Mouse (Mus musculus): ENCODE data around the gene Racgap1. TPM values are rescaled to one million over a fixed set of nuclear protein-coding genes. Genes with fewer than 3 reads are reported as not detected.

Gene Racgap1
- polyA plus RNA-seq, 1 experiment from 2014 or later = 108 TPM

DNA sequence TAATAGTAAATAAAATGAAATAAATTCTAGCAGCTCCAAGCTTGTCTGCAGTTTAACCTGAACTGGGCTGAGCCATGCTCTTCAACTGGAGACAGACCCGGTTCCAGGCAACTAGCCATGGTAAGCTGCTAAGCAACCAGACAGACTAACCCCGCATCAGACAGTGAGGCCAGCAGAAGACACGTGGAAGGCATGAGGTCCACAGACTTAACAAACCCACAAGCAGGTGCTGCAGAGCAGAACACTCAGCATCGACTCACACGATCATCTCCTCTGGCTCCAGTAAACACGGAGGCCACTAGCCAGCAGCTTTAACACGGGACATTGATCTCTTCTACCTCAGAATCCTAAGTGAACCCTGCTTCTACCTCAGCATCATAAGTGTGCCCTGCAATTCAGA lies 6.7 kb downstream of the Racgap1 start:
- Histone ChIP-seq H3K9me3 (ENCODE audit: control insufficient read depth, low read length) (no peaks in the 10 kb centered on the region), H3K27me3 (ENCODE audit: control insufficient read depth, insufficient read depth, low read length) (no peaks in the 10 kb centered on the region), H3K36me3 (ENCODE audit: control insufficient read depth, insufficient read depth, low read length) (peaks cover 3% of the 10 kb centered on the region; the same call in 1 of the 2 replicates), H3K9ac (ENCODE audit: low read length) (no peak overlapping the region), H3K4me3 (ENCODE audit: low read depth, low read length) (no peak overlapping the region), H3K4me2 (ENCODE audit: low read depth, severe bottlenecking) (no peak overlapping the region), H3K4me1 (ENCODE audit: control insufficient read depth, insufficient read depth, low read length) (peaks cover 21% of the 10 kb centered on the region), H3K27ac (replicated peaks; ENCODE audit: low read depth, low read length) (no peak overlapping the region)
- ATAC-seq (ENCODE audit: insufficient number of reproducible peaks, low FRiP score, low TSS enrichment, low read depth) = no peak
- DNase-seq (ENCODE audit: low spot score) = no peak
- 84% methylated on average over 7 of the region's 7 CpGs for WGBS

DNA sequence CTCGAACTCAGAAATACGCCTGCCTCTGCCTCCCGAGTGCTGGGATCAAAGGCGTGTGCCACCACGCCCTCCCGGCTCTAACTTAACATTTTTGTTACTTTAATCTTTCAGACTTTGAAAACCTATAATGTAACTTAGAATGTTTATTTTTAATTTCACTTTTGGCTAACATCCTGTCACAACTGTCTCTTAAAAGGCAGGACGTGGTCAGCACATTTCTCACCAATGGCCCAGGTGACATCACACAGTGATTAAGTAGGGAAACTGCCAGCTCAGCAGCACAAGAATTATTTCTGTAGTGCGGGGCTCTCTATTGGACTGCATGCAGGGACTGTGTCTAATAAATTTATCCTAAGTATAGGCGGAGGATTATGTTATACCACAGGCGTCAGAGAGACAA lies 7.6 kb downstream of the Racgap1 start:
- H3K9ac ChIP-seq (ENCODE audit: low read length) = no peak overlapping the region
- DNase-seq (ENCODE audit: low spot score) = no peak
- H3K9me3 ChIP-seq (ENCODE audit: control insufficient read depth, low read length) = no peaks in the 10 kb centered on the region
- no peak overlapping the region for H3K4me3 ChIP-seq (ENCODE audit: low read depth, low read length)
- peaks cover 12% of the 10 kb centered on the region for H3K4me1 ChIP-seq (ENCODE audit: control insufficient read depth, insufficient read depth, low read length)
- H3K27ac ChIP-seq (replicated peaks; ENCODE audit: low read depth, low read length) = no peak overlapping the region
- no peaks in the 10 kb centered on the region for H3K27me3 ChIP-seq (ENCODE audit: control insufficient read depth, insufficient read depth, low read length)
- 86% methylated on average over 10 of the region's 10 CpGs for WGBS
- no peak overlapping the region for H3K4me2 ChIP-seq (ENCODE audit: low read depth, severe bottlenecking)
- no peak for ATAC-seq (ENCODE audit: insufficient number of reproducible peaks, low FRiP score, low TSS enrichment, low read depth)
- H3K36me3 ChIP-seq (ENCODE audit: control insufficient read depth, insufficient read depth, low read length) = peaks cover 6% of the 10 kb centered on the region; the same call in 1 of the 2 replicates

DNA sequence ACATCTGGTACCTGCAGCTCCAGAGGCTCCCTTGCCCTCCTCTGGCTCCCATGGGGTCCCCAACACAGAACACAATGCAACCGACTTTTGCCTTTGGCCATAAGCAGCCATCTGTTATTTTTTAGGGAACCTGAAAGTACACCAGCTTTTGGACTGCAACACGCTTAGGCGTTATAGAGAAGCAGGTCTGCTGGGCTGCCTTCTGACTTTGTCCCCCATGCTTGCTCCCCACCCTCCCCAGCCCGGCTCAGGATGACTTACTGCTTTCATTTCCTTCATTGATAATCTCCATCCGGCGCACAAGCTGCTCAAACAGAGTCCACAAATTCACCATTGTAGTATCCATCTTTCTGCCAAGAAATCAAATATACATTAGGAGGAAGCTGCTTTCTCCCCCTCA lies 8.8 kb downstream of the Racgap1 start:
- DNase-seq (ENCODE audit: low spot score) (no peak), ATAC-seq (ENCODE audit: insufficient number of reproducible peaks, low FRiP score, low TSS enrichment, low read depth) (no peak)
- no peak overlapping the region for H3K4me2 ChIP-seq (ENCODE audit: low read depth, severe bottlenecking)
- H3K9ac ChIP-seq (ENCODE audit: low read length) = no peak overlapping the region
- H3K36me3 ChIP-seq (ENCODE audit: control insufficient read depth, insufficient read depth, low read length) = peaks cover 10% of the 10 kb centered on the region; the same call in 1 of the 2 replicates
- H3K4me1 ChIP-seq (ENCODE audit: control insufficient read depth, insufficient read depth, low read length) = peaks cover 2% of the 10 kb centered on the region; the same call in 1 of the 2 replicates
- WGBS = 77% methylated on average over 6 of the region's 6 CpGs
- no peak overlapping the region for H3K4me3 ChIP-seq (ENCODE audit: low read depth, low read length)
- no peak overlapping the region for H3K27ac ChIP-seq (replicated peaks; ENCODE audit: low read depth, low read length)
- H3K27me3 ChIP-seq (ENCODE audit: control insufficient read depth, insufficient read depth, low read length) = no peaks in the 10 kb centered on the region
- no peaks in the 10 kb centered on the region for H3K9me3 ChIP-seq (ENCODE audit: control insufficient read depth, low read length)

DNA sequence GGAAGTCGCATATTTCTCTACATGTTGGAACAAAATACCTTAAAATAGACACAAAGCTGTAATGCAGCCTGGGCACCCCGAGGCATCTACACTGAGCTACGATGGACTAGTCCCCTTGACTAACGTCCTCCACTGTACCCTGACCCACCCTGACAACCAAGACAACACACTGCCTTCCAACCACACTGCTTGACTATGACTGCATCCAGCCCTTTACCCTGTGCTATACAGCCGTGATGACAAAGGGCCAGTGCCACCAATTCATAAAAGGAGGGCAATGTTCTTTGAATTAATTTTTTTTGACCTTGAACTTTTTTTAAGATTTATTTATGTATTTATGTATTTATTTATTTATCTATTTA lies 13.4 kb downstream of the Racgap1 start:
- Histone ChIP-seq H3K4me1 (ENCODE audit: control insufficient read depth, insufficient read depth, low read length) (no peaks in the 10 kb centered on the region), H3K4me3 (ENCODE audit: low read depth, low read length) (no peak overlapping the region), H3K27ac (replicated peaks; ENCODE audit: low read depth, low read length) (no peak overlapping the region), H3K4me2 (ENCODE audit: low read depth, severe bottlenecking) (no peak overlapping the region), H3K27me3 (ENCODE audit: control insufficient read depth, insufficient read depth, low read length) (no peaks in the 10 kb centered on the region), H3K9me3 (ENCODE audit: control insufficient read depth, low read length) (no peaks in the 10 kb centered on the region), H3K9ac (ENCODE audit: low read length) (no peak overlapping the region), H3K36me3 (ENCODE audit: control insufficient read depth, insufficient read depth, low read length) (peaks cover 18% of the 10 kb centered on the region)
- ATAC-seq (ENCODE audit: insufficient number of reproducible peaks, low FRiP score, low TSS enrichment, low read depth) = no peak
- no peak for DNase-seq (ENCODE audit: low spot score)
- 93% methylated on average over 5 of the region's 5 CpGs for WGBS

DNA sequence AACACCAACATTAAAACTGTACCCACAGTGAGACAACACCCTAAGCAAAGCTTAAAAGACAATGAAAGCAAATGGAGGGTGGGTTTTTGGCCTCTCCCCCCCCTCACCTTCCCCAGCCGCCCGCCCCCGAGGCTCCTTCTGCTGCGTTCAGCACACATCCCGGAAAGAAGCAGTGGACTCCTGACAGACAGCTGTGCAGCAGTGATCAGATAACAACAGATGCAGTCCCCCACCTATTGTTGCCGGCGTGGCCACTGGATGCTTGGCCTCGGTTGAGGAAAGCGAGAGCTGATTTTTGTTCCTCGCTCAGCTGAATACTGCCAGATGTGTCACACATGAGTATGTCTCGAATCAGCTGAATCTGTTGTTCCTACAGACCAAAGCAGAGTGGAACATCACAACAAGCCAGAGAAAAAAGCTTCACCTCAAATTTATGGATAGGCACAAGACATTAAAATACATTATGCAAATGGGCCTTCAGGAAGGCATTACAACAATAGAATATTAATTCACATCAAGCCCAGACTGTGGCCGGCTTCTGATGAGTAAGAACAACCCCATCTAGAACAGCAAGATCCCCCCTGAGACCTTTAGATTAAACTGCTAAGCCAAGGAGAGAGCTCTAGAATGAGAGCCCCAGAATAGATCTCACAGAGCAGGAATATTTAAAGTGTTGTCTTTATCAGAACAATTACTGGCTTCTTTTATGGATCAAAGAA lies 13.9 kb downstream of the Racgap1 start:
- Histone ChIP-seq H3K27me3 (ENCODE audit: control insufficient read depth, insufficient read depth, low read length) (no peaks in the 10 kb centered on the region), H3K27ac (replicated peaks; ENCODE audit: low read depth, low read length) (no peak overlapping the region), H3K4me2 (ENCODE audit: low read depth, severe bottlenecking) (no peak overlapping the region), H3K36me3 (ENCODE audit: control insufficient read depth, insufficient read depth, low read length) (peaks cover 22% of the 10 kb centered on the region), H3K9me3 (ENCODE audit: control insufficient read depth, low read length) (no peaks in the 10 kb centered on the region), H3K4me3 (ENCODE audit: low read depth, low read length) (no peak overlapping the region), H3K9ac (ENCODE audit: low read length) (no peak overlapping the region), H3K4me1 (ENCODE audit: control insufficient read depth, insufficient read depth, low read length) (no peaks in the 10 kb centered on the region)
- WGBS = 93% methylated on average over 12 of the region's 12 CpGs
- DNase-seq (ENCODE audit: low spot score) (no peak), ATAC-seq (ENCODE audit: insufficient number of reproducible peaks, low FRiP score, low TSS enrichment, low read depth) (no peak)

DNA sequence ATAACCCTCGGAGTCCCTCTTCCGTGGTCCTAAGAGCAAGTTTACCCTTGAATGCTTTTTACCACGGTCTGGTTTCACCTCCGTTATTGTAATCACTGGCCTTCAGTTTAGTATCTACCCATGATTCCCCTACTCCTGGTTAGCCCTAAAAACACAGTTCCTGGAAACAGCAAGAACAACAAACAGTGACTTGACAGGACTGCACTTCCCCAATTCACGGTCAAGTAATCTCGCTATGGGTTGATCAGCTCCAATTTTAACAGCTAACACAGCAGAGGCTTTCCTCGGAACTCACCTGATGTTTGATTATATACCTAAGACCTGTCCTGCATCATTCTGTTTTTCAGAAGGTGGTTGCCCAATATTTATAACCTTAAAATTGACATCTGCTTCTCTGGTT lies 16.8 kb downstream of the Racgap1 start:
- H3K9me3 ChIP-seq (ENCODE audit: control insufficient read depth, low read length) = no peaks in the 10 kb centered on the region
- peaks cover 42% of the 10 kb centered on the region for H3K36me3 ChIP-seq (ENCODE audit: control insufficient read depth, insufficient read depth, low read length)
- no peak for ATAC-seq (ENCODE audit: insufficient number of reproducible peaks, low FRiP score, low TSS enrichment, low read depth)
- no peak overlapping the region for H3K4me3 ChIP-seq (ENCODE audit: low read depth, low read length)
- no peaks in the 10 kb centered on the region for H3K27me3 ChIP-seq (ENCODE audit: control insufficient read depth, insufficient read depth, low read length)
- H3K4me1 ChIP-seq (ENCODE audit: control insufficient read depth, insufficient read depth, low read length) = no peaks in the 10 kb centered on the region
- no peak overlapping the region for H3K27ac ChIP-seq (replicated peaks; ENCODE audit: low read depth, low read length)
- H3K4me2 ChIP-seq (ENCODE audit: low read depth, severe bottlenecking) = no peak overlapping the region
- no peak overlapping the region for H3K9ac ChIP-seq (ENCODE audit: low read length)
- WGBS = 90% methylated on average over 7 of the region's 7 CpGs
- no peak for DNase-seq (ENCODE audit: low spot score)

DNA sequence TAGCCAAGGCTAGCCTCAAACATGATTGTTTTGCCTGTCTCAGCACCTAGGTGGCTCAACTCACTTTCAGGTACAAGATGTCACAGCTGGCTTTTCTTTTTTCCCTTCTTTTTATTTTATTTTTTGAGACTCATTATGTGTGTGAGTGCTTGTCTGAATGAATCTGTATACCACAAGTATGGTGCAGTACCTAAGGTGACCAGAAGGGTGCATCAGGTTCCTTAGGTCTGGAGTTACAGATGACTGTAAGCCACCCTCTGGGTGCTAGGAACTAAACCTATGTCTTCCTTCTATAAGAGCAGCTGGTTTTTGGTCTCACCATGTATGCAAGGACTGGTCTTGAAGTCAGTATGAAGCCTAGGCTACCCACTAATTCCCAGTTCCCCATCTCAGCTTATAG lies 19.8 kb downstream of the Racgap1 start:
- DNase-seq (ENCODE audit: low spot score) (no peak), ATAC-seq (ENCODE audit: insufficient number of reproducible peaks, low FRiP score, low TSS enrichment, low read depth) (no peak)
- Histone ChIP-seq H3K4me2 (ENCODE audit: low read depth, severe bottlenecking) (no peak overlapping the region), H3K4me3 (ENCODE audit: low read depth, low read length) (no peak overlapping the region), H3K27ac (replicated peaks; ENCODE audit: low read depth, low read length) (no peak overlapping the region), H3K9me3 (ENCODE audit: control insufficient read depth, low read length) (no peaks in the 10 kb centered on the region), H3K36me3 (ENCODE audit: control insufficient read depth, insufficient read depth, low read length) (peaks cover 46% of the 10 kb centered on the region), H3K4me1 (ENCODE audit: control insufficient read depth, insufficient read depth, low read length) (no peaks in the 10 kb centered on the region), H3K9ac (ENCODE audit: low read length) (no peak overlapping the region), H3K27me3 (ENCODE audit: control insufficient read depth, insufficient read depth, low read length) (no peaks in the 10 kb centered on the region)

DNA sequence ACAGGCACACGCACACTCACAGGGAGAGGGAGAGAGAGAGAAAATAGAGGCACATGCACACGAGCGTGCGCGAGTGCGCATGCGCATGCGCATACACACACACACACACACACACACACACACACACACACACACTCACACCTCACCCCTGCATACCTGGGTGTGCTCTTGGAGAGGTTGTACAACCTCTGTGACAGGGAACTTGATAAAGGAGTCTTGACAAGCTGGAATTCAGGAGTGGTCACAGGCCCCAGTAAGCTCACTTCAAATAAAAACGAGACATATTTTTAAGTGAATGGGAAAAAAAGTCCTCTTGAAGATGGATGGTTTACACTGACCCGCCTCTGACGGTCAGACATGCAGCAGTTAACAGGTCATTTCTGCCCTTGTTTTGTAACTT lies 29.4 kb downstream of the Racgap1 start:
- WGBS = 95% methylated on average over 11 of the region's 11 CpGs

DNA sequence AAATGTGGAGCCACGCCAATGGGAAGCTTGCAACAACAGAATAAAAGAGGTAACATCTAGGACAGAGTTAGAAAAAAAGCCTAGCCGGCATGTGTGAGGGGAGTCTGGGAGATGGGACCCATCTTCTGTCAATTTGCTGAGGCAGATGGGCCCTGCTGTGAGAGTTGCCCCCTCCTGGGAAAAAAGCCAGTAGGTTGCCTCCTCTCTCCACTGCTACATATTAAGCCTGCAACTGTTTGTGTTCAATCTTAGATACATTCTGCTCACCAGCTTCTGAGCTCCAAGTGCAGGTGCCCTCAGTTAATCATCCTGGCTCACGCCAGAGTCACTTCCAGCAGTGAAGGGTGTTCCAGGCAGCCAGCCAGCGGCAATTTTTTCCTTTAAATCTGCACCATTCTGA lies 31.6 kb downstream of the Racgap1 start:
- Histone ChIP-seq H3K9ac (ENCODE audit: low read length) (no peak overlapping the region), H3K27me3 (ENCODE audit: control insufficient read depth, insufficient read depth, low read length) (no peaks in the 10 kb centered on the region), H3K4me2 (ENCODE audit: low read depth, severe bottlenecking) (no peak overlapping the region), H3K27ac (replicated peaks; ENCODE audit: low read depth, low read length) (no peak overlapping the region), H3K9me3 (ENCODE audit: control insufficient read depth, low read length) (no peaks in the 10 kb centered on the region), H3K36me3 (ENCODE audit: control insufficient read depth, insufficient read depth, low read length) (peaks cover 9% of the 10 kb centered on the region), H3K4me1 (ENCODE audit: control insufficient read depth, insufficient read depth, low read length) (no peaks in the 10 kb centered on the region), H3K4me3 (ENCODE audit: low read depth, low read length) (no peak overlapping the region)
- DNase-seq (ENCODE audit: low spot score) = no peak
- WGBS = 85% methylated on average over 4 of the region's 4 CpGs
- no peak for ATAC-seq (ENCODE audit: insufficient number of reproducible peaks, low FRiP score, low TSS enrichment, low read depth)

More for the DNA sequence above, 29.4 kb downstream of the Racgap1 start:
- Histone ChIP-seq H3K27ac (replicated peaks; ENCODE audit: low read depth, low read length) (no peak overlapping the region), H3K4me3 (ENCODE audit: low read depth, low read length) (no peak overlapping the region), H3K9ac (ENCODE audit: low read length) (no peak overlapping the region), H3K4me2 (ENCODE audit: low read depth, severe bottlenecking) (no peak overlapping the region), H3K4me1 (ENCODE audit: control insufficient read depth, insufficient read depth, low read length) (no peaks in the 10 kb centered on the region), H3K27me3 (ENCODE audit: control insufficient read depth, insufficient read depth, low read length) (no peaks in the 10 kb centered on the region), H3K9me3 (ENCODE audit: control insufficient read depth, low read length) (no peaks in the 10 kb centered on the region), H3K36me3 (ENCODE audit: control insufficient read depth, insufficient read depth, low read length) (peaks cover 26% of the 10 kb centered on the region)
- DNase-seq (ENCODE audit: low spot score) = no peak
- ATAC-seq (ENCODE audit: insufficient number of reproducible peaks, low FRiP score, low TSS enrichment, low read depth) = no peak

All from limb, embryonic 11.5 days (tissue).